Mouse (Mus musculus): ENCODE measurements around the gene Shmt2.

Shmt2 gene

GRCm38 (mm10) chr10:127480833-127481813, 41.1 kb downstream of the Shmt2 start:
- in situ Hi-C loops (cut with MboI; ENCODE audit: unreplicated experiment in 2 of 2) = no loop called here

GRCm38 (mm10) chr10:127479131-127479530, 43.1 kb downstream of the Shmt2 start:
- in situ Hi-C loops (cut with MboI; ENCODE audit: unreplicated experiment in 2 of 2) = no loop called here

- in situ Hi-C loops (cut with MboI; ENCODE audit: unreplicated experiment in 2 of 2) = no loop called here
Measured at GRCm38 (mm10) chr10:127477301-127477700, 44.9 kb downstream of the Shmt2 start.

- in situ Hi-C loops (cut with MboI; ENCODE audit: unreplicated experiment in 2 of 2) = no loop called here
Measured at GRCm38 (mm10) chr10:127476541-127476940, 45.7 kb downstream of the Shmt2 start.

GRCm38 (mm10) chr10:127475175-127475574, 47.1 kb downstream of the Shmt2 start:
- in situ Hi-C loops (cut with MboI; ENCODE audit: unreplicated experiment in 2 of 2) = no loop called here

- in situ Hi-C loops (cut with MboI; ENCODE audit: unreplicated experiment in 2 of 2) = no loop called here
Measured at GRCm38 (mm10) chr10:127472722-127473121, 49.5 kb downstream of the Shmt2 start.

GRCm38 (mm10) chr10:127471281-127471988, 50.8 kb downstream of the Shmt2 start:
- in situ Hi-C loops (cut with MboI; ENCODE audit: unreplicated experiment in 2 of 2) = no loop called here

All from v-Abl transformed pro-B cells (cell line).